Mouse (Mus musculus) left cerebral cortex, adult 8-10 months (tissue): ENCODE measurements around the gene Ncoa3. TPM values are rescaled to one million over a fixed set of nuclear protein-coding genes. Genes with fewer than 3 reads are reported as not detected.

Source experiments
- DNase-seq, 2 experiments: peaks; one replicate each; pipeline ENCODE4 v3.0.0; 2022; ENCODE audit warnings: low spot score in 2 of 2
- total RNA-seq, 4 experiments: library from RNA; stranded (reverse); gene quantifications; 2 replicates each; pipeline ENCODE4 v1.2.4; 2022

The Ncoa3 gene
- total RNA-seq, 4 experiments from 2014 or later, result 33.3 to 35.9 (median 34.5) TPM

DNA sequence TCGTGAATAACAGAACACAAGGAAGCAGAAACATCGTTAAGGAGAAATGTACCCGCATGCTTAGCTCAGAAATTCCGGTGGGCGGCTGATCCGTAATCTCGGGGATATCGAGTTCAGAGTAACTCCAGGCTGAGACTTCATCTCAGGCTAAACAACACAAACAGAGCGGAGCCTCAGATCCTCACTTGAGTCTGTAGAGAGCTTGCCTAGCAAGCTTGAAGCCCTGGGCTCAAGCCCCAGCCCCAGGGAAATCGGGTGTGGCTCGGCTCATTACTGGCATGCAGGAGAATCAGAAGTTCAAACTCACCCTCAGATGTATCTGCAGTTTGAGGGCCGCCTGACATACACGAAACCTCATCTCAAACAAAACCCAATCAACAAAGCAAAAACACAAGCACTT, 22.5 kb upstream of the Ncoa3 start:
- no peak for DNase-seq

DNA sequence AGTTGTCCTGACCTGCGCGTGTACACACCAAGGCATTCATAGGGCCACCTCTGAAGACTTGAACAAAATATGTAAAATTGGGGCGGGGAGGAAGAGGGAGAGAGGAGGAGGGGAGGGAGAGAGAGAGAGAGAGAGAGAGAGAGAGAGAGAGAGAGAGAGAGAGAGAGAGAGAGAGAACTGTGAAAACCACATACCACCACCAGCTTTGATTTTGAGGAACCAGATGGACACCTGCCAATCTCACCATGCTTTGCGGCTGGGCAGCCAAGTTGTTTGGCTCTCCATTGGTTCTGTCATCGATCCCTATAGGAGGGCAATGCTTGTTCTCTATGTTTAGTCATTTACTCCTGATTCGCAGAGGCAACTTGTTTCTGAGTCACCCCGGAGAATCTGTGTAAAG, 21.7 kb upstream of the Ncoa3 start:
- DNase-seq, result no peak

DNA sequence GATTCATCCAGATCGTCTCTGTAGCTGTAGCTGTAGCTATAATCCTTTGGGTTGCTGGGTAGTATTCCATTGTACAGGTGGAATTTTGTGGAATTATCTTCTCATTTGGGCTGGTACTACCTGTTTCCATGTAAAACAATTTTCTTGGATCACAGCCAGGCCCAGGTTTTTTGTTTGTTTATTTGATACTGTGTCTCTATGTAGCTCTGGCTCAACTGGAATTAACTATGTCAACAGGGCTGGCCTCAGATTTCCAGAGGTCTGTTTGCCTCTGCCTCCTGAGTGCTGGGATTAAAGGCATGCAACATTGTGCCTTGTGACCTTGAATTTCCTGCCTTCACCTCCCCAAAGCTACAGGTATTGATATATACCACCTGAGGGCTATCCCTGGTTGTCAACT, 18.1 kb upstream of the Ncoa3 start:
- DNase-seq, result no peak

- DNase-seq, result no peak
These were observed 16.2 kb upstream of the Ncoa3 start for GRCm38 (mm10) chr2:165976186-165976585.

DNA sequence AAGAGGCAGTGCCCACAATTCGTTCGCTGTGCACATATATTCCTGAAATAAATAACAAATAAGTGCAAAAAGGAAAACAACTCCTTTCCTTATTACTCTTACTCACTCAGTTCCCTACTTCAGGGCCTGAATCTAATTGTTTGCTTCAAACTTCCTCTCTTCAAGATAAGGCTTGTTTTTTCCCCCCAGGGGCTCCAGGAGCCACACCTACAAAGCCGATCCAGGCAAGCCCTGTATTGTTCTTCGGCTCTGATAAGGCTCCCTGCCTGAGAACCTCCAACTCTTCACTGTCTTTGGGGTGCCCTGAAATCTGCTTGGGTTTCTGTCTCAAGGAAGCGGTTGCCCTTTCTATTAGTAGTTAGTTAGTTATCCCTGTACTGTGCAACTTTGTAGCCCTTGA, 15.6 kb upstream of the Ncoa3 start:
- DNase-seq, result no peak

- no peak for DNase-seq
These were observed 14.3 kb upstream of the Ncoa3 start for GRCm38 (mm10) chr2:165978119-165978518.

DNA sequence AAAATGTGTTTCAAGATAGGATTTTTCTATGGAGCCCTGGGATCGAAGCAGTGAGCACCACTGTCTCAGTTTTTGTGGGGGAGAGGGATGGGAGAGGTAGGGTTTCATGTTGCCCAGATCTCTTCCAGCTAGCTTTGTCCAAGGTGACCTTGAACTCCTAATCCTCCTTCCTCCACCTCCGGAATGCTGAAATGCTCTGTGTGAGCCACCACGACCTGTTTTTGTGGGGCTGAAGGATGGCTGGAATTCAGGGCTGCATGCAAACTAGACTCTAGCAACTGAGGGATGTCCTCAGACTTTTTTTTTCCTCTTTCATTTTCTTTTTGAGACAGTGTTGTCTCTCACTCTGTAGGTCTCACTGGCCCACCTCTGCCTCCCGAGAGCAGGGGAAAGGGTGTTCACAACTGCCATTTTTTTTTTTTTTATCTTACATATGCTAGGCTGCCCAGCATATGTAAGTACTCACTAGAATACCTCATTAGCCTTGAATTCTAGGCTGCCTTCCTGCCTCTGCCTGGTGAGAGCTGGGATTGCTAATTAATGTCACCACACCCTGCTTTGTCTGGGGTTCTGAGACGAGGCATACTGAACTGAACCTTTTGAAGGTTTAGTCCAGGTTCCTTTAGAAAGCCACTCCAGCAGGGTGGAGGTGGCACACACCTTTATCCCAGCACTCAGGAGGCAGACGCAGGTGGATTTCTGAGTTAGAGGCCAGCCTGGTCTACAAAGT, 11.0 kb upstream of the Ncoa3 start:
- DNase-seq, result no peak

DNA sequence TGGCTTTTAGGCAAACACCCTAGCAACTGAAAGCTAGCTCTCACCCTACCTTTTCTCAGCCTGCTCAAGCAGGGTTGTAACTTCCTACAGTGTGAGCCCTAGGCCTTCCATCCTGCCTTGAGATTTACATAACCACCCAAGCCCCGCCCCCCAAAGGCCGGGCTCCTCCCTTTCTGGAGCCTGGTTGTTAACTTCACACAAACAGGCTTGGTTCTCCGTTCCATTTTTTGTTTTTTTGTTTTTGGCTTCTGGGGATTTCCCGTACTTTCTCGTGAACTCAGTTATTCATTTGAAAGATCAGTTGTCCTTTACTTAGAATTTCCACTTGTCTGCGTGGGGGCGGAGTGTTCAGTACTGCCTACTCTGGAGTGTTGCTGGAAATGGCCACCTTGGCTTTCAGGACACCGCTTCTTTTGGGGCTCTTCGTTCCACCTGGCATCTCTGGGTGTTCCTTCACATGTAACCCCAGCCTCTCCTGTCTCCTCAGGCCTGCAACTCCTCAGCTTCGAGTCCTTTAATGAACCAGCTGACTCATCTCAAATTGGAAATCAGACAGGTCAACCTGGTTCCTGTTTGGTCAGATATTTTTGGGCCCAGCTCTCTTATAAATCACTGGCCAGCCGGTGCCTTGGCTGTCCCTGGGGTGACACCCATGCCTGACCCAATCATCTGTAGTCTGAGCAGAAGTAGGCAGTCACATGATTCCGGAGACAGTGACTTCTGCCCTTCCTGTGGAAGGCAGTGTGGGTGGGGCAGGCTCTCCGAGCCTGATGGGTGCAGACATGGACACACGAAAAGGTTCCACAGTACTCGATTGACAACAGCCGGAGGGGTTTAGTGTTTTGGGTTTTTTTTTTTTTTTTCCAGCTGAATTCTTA, 9.7 kb upstream of the Ncoa3 start:
- no peak for DNase-seq

- no peak for DNase-seq
These were observed 8.1 kb upstream of the Ncoa3 start for GRCm38 (mm10) chr2:165984318-165984717.

- no peak for DNase-seq
These were observed 7.5 kb upstream of the Ncoa3 start for GRCm38 (mm10) chr2:165984891-165985290.

DNA sequence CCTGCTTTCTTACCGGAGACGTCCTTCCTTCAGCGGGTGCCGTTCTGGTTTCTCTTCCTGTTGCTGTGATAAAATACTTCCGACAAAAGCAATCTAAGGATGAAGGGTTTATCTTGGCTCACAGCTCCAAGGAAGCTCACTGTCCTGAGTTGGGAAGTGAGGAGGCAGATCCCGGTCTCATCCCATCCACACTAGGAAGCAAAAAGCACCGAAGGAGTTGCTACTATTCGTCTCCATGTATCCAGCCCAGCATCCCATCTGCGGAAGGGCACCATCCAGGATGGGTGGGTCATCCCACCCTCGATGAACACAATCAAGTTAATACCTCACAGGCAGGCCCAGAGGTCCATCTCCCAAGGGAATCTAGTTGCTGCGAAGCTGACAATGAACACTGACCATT, 6.9 kb upstream of the Ncoa3 start:
- no peak for DNase-seq

- DNase-seq, result peak; percentile 41 to 64
These were observed 5.4 kb upstream of the Ncoa3 start for GRCm38 (mm10) chr2:165986921-165987453.

GRCm38 (mm10) chr2:165993173-165993900, 901 bp downstream of the Ncoa3 start:
- DNase-seq, result no peak

GRCm38 (mm10) chr2:165994341-165994740, 1.9 kb downstream of the Ncoa3 start:
- DNase-seq, result no peak

DNA sequence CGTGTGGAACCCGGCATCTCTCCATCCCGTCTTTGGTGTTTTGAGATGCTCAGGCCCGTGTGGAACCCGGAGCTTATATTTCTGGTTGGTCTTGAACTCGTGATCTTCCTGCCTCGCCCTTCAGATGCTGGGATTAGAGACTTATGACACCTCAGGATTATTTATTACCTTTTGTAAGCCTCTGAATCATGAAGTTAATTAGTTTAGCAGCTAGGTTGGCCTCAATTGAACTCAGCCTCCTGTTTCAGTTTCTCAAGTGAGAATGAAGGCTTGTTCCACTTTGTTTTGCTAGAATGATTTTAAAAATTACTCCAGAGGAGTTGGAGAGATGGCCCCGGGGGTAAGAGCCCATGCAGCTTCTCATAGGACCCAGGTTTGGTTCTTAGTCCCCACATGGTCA, 3.3 kb downstream of the Ncoa3 start:
- no peak for DNase-seq

DNA sequence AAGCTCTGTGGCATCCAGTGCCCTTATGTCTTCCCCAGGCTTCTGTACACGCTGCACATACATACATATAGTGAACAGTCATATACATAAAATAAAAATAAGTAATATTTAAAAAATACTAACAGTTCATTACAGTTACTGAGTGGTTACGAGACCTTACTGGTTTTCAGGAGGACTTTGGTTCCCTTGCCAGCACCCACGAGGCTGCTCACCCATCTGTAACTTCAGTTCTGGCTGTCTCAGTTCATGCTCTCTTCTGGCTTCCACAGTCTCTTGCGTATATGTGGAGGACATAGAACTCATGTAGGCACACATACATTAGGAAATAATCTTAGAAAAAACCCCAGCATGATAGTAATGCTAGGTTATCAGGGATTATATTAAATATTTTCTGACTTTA, 3.7 kb downstream of the Ncoa3 start:
- DNase-seq, result no peak

DNA sequence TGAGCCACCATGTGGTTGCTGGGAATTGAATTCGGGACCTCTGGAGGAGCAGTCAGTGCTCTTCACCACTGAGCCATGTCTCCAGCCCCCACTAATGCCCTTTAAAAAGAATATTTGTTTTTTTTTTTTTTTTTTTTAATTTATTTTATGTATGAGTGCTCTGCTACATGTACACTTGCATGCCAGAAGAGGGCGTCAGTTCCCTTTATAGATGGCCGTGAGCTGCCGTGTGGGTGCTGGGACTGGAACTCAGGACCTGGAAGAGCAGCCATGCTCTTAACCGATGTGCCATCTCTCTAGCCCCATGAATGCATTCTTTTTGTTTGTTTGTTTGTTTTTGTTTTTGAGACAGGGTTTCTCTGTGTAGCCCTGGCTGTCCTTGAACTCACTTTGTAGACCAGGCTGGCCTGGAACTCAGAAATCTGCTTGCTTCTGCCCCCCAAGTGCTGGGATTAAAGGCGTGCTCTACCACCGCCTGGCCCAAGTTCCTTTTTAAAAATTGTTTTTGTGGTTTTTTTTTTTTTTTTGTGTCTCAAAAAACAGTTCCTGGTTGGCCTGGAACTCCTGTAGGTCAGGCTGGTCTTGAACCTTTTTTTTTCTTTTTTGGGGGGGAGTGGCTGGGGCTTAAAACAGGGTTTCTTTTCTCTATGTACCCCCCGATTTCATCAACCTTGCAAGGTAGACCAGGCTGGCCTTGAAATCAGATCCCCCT, 5.0 kb downstream of the Ncoa3 start:
- no peak for DNase-seq

DNA sequence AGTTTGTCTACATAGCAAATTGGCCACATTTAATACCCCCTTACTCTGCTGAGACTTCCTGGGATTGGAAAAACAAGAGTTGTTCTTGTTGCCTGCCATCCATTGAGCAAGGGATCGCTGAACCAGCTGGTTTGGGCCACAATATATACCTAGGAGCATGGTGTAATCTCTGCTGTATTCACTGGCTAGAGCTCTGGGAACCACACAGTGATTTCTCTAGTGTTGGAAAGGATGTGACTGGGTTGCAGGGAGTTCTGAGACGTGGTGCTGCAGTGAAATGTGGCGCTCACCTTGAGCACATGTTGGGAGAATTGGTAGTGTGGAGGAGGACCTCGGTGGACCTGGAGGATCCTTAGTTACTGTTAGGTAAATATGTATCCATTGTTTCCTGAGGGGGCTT, 6.5 kb downstream of the Ncoa3 start:
- DNase-seq, result no peak

GRCm38 (mm10) chr2:165999790-166000189, 7.4 kb downstream of the Ncoa3 start:
- no peak for DNase-seq

DNA sequence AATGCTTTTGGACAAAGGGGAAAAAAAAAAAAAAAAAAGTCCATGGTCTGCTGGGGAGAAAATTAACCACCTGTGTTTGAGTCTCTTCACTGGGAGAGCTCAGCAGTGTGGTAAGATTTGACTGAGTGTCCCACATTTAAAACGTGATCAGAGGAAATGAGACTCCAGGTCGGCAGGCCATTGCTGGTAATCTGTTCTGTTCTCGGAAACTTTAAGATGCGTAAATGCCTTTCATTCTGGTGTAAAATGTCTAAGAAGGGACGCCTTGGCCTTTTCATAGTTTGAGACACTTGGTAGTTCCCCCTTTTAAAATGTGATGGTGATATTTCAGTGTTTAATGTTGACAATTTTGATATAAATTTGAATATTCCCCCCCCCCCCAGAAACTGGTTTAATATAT, 7.8 kb downstream of the Ncoa3 start:
- DNase-seq, result no peak

DNA sequence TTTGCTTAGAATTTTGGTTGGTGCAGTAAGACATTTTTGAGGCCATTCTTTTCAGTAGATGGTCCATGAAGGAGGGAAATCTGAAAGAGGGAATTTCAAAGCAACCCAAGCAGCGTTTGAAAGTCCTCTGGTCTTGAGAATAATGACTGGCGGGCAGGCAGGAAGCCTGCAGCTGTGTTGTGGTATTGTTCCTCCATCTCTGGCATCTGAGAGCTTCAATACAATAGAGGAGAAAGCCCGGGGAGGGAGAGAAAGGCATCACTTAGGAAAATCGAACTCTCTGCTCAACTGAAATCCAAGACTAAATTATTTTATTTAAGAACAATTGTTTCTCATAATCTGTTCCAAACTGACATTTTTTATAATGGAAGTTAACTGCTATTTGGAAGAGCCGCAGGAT, 8.3 kb downstream of the Ncoa3 start:
- no peak for DNase-seq
